22 mouse cellular contexts compared by ENCODE assay signal in genomic region chr9:27694805-27695593, GRCm38 (mm10).
DNase-seq lines count a peak whose midpoint lies in the region; ATAC-seq and TF ChIP-seq lines count a peak whose summit lies in the region.
"Had no signal": no experiment of that assay in that cellular context is flagged by ENCODE, and none has a peak within 500 bp of the region (broad histone marks: within the 10 kb centered on the region; RNA-seq: fewer than 3 reads in every experiment).

No protein-coding gene starts in this region.

- no peak overlapping the region for H3K27ac ChIP-seq in kidney, embryonic 16.5 days (ENCODE audit: low read length)
- H3K27ac ChIP-seq in intestine, postnatal 0 days (ENCODE audit: low read depth, low read length), result no peak overlapping the region
- H3K27ac ChIP-seq: gastrocnemius, adult 2 months; limb, embryonic 12.5 days; liver, embryonic 12.5 days; midbrain, embryonic 12.5 days had no signal

- H3K4me3 ChIP-seq in kidney, embryonic 16.5 days (ENCODE audit: low read length), result no peak overlapping the region
- no peak overlapping the region for H3K4me3 ChIP-seq in intestine, postnatal 0 days (ENCODE audit: low read depth, low read length)
- H3K4me3 ChIP-seq: gastrocnemius, adult 2 months; limb, embryonic 12.5 days; liver, embryonic 12.5 days; midbrain, embryonic 12.5 days; myocyte had no signal

- no peaks in the 10 kb centered on the region for H3K4me1 ChIP-seq in kidney, embryonic 16.5 days (ENCODE audit: insufficient read depth, low read length)
- H3K4me1 ChIP-seq in intestine, postnatal 0 days (replicated peaks; ENCODE audit: control insufficient read depth, insufficient read depth, low read length), result no peaks in the 10 kb centered on the region
- H3K4me1 ChIP-seq: liver, embryonic 12.5 days; midbrain, embryonic 12.5 days had no signal

- no peak for ATAC-seq in kidney, embryonic 16.5 days (ENCODE audit: low FRiP score, low TSS enrichment)
- no peak for ATAC-seq in intestine, postnatal 0 days
- ATAC-seq: CD4-positive, CD25-positive, alpha-beta regulatory T cell, adult 4 months; forebrain, postnatal 0 days; inflammation-experienced regulatory T-cells, adult 6 months; liver, embryonic 12.5 days had no signal

- WGBS in kidney, embryonic 16.5 days, result 73% methylated on average over 8 of the region's 8 CpGs
- WGBS in intestine, postnatal 0 days, result 66% methylated on average over 8 of the region's 8 CpGs

- H3K36me3 ChIP-seq in kidney, embryonic 16.5 days (ENCODE audit: insufficient read depth, low read length), result no peaks in the 10 kb centered on the region
- H3K36me3 ChIP-seq in intestine, postnatal 0 days (ENCODE audit: control insufficient read depth, insufficient read depth), result no peaks in the 10 kb centered on the region
- H3K36me3 ChIP-seq: limb, embryonic 12.5 days; liver, embryonic 12.5 days; midbrain, embryonic 12.5 days had no signal

- H3K27me3 ChIP-seq in kidney, embryonic 16.5 days (ENCODE audit: insufficient read depth, low read length), result no peaks in the 10 kb centered on the region
- no peaks in the 10 kb centered on the region for H3K27me3 ChIP-seq in intestine, postnatal 0 days (replicated peaks; ENCODE audit: control insufficient read depth, insufficient read depth, low read length)
- H3K27me3 ChIP-seq: liver, embryonic 12.5 days; midbrain, embryonic 12.5 days had no signal

- no peak overlapping the region for H3K4me2 ChIP-seq in kidney, embryonic 16.5 days (replicated peaks; ENCODE audit: low read depth, low read length)
- H3K4me2 ChIP-seq in intestine, postnatal 0 days (replicated peaks; ENCODE audit: low read depth), result no peak overlapping the region
- H3K4me2 ChIP-seq: heart, embryonic 11.5 days; limb, embryonic 12.5 days; liver, embryonic 12.5 days; midbrain, embryonic 12.5 days had no signal

- H3K9ac ChIP-seq in kidney, embryonic 16.5 days (replicated peaks; ENCODE audit: low read length), result no peak overlapping the region
- H3K9ac ChIP-seq in intestine, postnatal 0 days (ENCODE audit: low read depth, low read length), result no peak overlapping the region
- H3K9ac ChIP-seq: forebrain, postnatal 0 days; limb, embryonic 12.5 days; liver, embryonic 12.5 days; midbrain, embryonic 12.5 days had no signal

- peak; percentile 3 for DNase-seq in 3134 (ENCODE audit: extremely low read depth, insufficient read length, low spot score)
- DNase-seq in Muller cell, postnatal 12 days (ENCODE audit: inconsistent ontology term), result peak; percentile 92
- DNase-seq in lung, adult 18-20 months, result peak; percentile 5 to 28
- DNase-seq in lung, postnatal 14 days, result peak; percentile 37
- no peak for DNase-seq in adrenal gland, postnatal 25 days
- DNase-seq: cerebellum, adult 8-10 months; forebrain, postnatal 0 days; gastrocnemius, adult 2 months; heart, postnatal 10 days; kidney, adult 9 months; kidney, postnatal 4 days; right cerebral cortex, postnatal 14 days; thymus, adult 18-20 months had no signal

- H3K9me3 ChIP-seq in kidney, embryonic 16.5 days (ENCODE audit: low read length), result no peaks in the 10 kb centered on the region
- no peaks in the 10 kb centered on the region for H3K9me3 ChIP-seq in intestine, postnatal 0 days (ENCODE audit: control insufficient read depth)
- H3K9me3 ChIP-seq: limb, embryonic 12.5 days; liver, embryonic 12.5 days; midbrain, embryonic 12.5 days had no signal

- TF ChIP-seq CTCF in intestine, postnatal 0 days (IDR thresholded peaks at IDR 0.05; ENCODE audit: low read depth), result no peak
